Mouse (Mus musculus): ENCODE data around the gene Wee2.

DNA sequence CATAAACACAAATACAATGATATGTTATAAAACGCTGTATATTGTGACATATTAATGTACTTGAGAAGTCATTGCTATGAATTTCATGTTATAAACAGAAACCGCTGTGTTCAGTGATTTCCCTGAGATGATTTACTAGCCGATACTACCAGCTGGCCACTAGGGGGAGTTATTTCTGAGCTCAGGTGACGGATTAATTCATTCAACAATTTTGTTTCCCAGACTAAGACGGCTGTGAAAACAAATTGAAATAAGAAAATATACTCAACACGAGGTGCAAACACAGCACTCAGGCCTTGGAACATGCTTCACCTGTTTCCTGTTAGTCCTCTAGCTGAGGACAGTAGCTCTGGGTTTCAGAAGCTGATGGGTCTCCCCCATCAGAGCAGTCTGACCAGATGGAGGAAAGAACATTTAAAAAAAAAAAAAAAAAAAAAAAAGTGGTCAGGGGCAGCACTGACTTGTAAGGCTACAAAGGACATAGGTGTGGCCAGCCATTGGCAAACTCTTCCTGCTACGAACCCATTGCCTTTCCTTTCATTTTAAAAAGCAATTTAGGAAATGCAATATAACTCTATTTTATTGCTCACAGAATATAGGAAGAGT, 15.7 kb downstream of the Wee2 start:
- TF ChIP-seq CTCF (IDR thresholded peaks at IDR 0.05) (peak; percentile 69), POLR2A (IDR thresholded peaks at IDR 0.05; ENCODE audit: insufficient read depth, low read depth, low read length) (no peak), EP300 (IDR thresholded peaks at IDR 0.05; ENCODE audit: insufficient read depth, low read depth, low read length) (no peak)
